Mouse (Mus musculus) midbrain, postnatal 0 days (tissue): ENCODE results near the gene Col9a1. TPM values are rescaled to one million over a fixed set of nuclear protein-coding genes. Genes with fewer than 3 reads are reported as not detected.

ENCODE experiments used
- ATAC-seq: fragments of 200-750 bp; cut with Nextera tagmentation; 2 replicates; pipeline ENCODE4 v1.8.0; 2017; ENCODE audit warnings: moderate number of reproducible peaks, mild to moderate bottlenecking, moderate TSS enrichment, moderate library complexity; ENCODE audit not compliant: low FRiP score
- DNase-seq: peaks from one replicate; pipeline ENCODE4 v3.0.0-alpha.2; 2015; ENCODE audit warnings: low spot score
- H3K27ac ChIP-seq: fragments of 300-500 bp; sonication (generic); 2 replicates; pipeline ENCODE4 v1.5.1; 2014; ENCODE audit warnings: low read depth, mild to moderate bottlenecking, low read length, mixed read lengths
- H3K27me3 ChIP-seq: fragments of 300-500 bp; sonication (generic); 2 replicates; pipeline ENCODE4 v1.6.1; 2014; ENCODE audit warnings: low read length, control low read depth, mixed read lengths; ENCODE audit not compliant: insufficient read depth
- H3K36me3 ChIP-seq: fragments of 300-500 bp; sonication (generic); 2 replicates; pipeline ENCODE4 v1.6.1; 2014; ENCODE audit warnings: low read length, control low read depth, mixed read lengths; ENCODE audit not compliant: insufficient read depth
- H3K4me1 ChIP-seq: fragments of 300-500 bp; sonication (generic); 2 replicates; pipeline ENCODE4 v1.6.1; 2014; ENCODE audit warnings: mild to moderate bottlenecking, control low read depth, antibody characterized with exemption, low read length, mixed read lengths; ENCODE audit not compliant: insufficient read depth
- H3K4me2 ChIP-seq: fragments of 300-500 bp; sonication (generic); 2 replicates; pipeline ENCODE4 v1.6.1; 2014; ENCODE audit warnings: low read depth, mild to moderate bottlenecking, low read length, mixed read lengths; ENCODE audit not compliant: poor library complexity, severe bottlenecking
- H3K4me3 ChIP-seq: fragments of 300-500 bp; sonication (generic); 2 replicates; pipeline ENCODE4 v1.5.1; 2014; ENCODE audit warnings: low read depth, mild to moderate bottlenecking, low read length, moderate library complexity
- H3K9ac ChIP-seq: fragments of 300-500 bp; sonication (generic); replicated peaks from 2 replicates; pipeline ENCODE4 v1.6.1; 2014; ENCODE audit warnings: mild to moderate bottlenecking, low read length, moderate library complexity, mixed read lengths; ENCODE audit not compliant: poor library complexity, severe bottlenecking
- H3K9me3 ChIP-seq: fragments of 300-500 bp; sonication (generic); 2 replicates; pipeline ENCODE4 v1.6.1; 2016; ENCODE audit warnings: low read length, control low read depth
- CTCF ChIP-seq: IDR thresholded peaks from 2 replicates; pipeline ENCODE4 v1.5.1; 2016; ENCODE audit warnings: antibody characterized with exemption, mild to moderate bottlenecking
- WGBS: fragments of 180-500 bp; shearing (Covaris S2); extraction: QIAGEN DNeasy Blood & Tissue Kit; methylation state at CpG from one replicate; pipeline ENCODE4 v1.1.7; 2014; 5-methylcytosine and 5-hydroxymethylcytosine counted together
- polyA plus RNA-seq: library from polyadenylated mRNA; unstranded; fragments of >200 nt; fragmentation: Nextera tagmentation; extraction: Ambion mirVana; gene quantifications from 2 replicates; pipeline ENCODE4 v1.2.1, GENCODE M21; 2015
- total RNA-seq: library from RNA; depleted of rRNA; stranded (reverse); fragments of >200 nt; gene quantifications from 2 replicates; pipeline ENCODE4 v1.2.3, GENCODE M21; 2014

Gene Col9a1
- total and polyA plus RNA-seq, 2 experiments from 2014 or later: 1.6 to 1.7 TPM

- Histone ChIP-seq H3K4me2 (no peak overlapping the region), H3K27ac (no peak overlapping the region), H3K9ac (no peak overlapping the region), H3K4me1 (no peaks in the 10 kb centered on the region), H3K36me3 (no peaks in the 10 kb centered on the region), H3K27me3 (no peaks in the 10 kb centered on the region), H3K4me3 (no peak overlapping the region), H3K9me3 (no peaks in the 10 kb centered on the region)
- ATAC-seq: no peak
- peak; percentile 34 for DNase-seq
- no peak for TF ChIP-seq CTCF
- 54% methylated on average over 3 of the region's 3 CpGs for WGBS
Observed at GRCm38 (mm10) chr1:24231504-24232270, 54.3 kb downstream of the Col9a1 start.

- DNase-seq (no peak), ATAC-seq (no peak)
- Histone ChIP-seq H3K4me1 (no peaks in the 10 kb centered on the region), H3K4me3 (no peak overlapping the region), H3K36me3 (no peaks in the 10 kb centered on the region), H3K27ac (no peak overlapping the region), H3K9me3 (no peaks in the 10 kb centered on the region), H3K4me2 (no peak overlapping the region), H3K9ac (no peak overlapping the region), H3K27me3 (no peaks in the 10 kb centered on the region)
- TF ChIP-seq CTCF: no peak
- 78% methylated on average over 1 of the region's 1 CpGs for WGBS
Observed at GRCm38 (mm10) chr1:24236330-24236729, 58.9 kb downstream of the Col9a1 start.

- TF ChIP-seq CTCF: no peak
Observed at GRCm38 (mm10) chr1:24240039-24240691, 62.8 kb downstream of the Col9a1 start.

GRCm38 (mm10) chr1:24244931-24245330 is 67.5 kb downstream of the Col9a1 start:
- ATAC-seq (peak; percentile 44; the same call in 1 of the 2 replicates), DNase-seq (peak; percentile 56)
- no peak overlapping the region for H3K9ac ChIP-seq
- 0 out of 2 replicates have a peak, but pooled peaks cover 3% of the 10 kb centered on the region for H3K4me1 ChIP-seq
- H3K27me3 ChIP-seq: no peaks in the 10 kb centered on the region
- H3K4me2 ChIP-seq: no peak overlapping the region
- no peak overlapping the region for H3K4me3 ChIP-seq
- no peaks in the 10 kb centered on the region for H3K36me3 ChIP-seq
- no peak overlapping the region for H3K27ac ChIP-seq
- no peaks in the 10 kb centered on the region for H3K9me3 ChIP-seq
- WGBS: 78% methylated on average over 10 of the region's 10 CpGs
- TF ChIP-seq CTCF: no peak

More at GRCm38 (mm10) chr1:24240039-24240691, 62.8 kb downstream of the Col9a1 start:
- no peak for DNase-seq
- Histone ChIP-seq H3K4me3 (no peak overlapping the region), H3K36me3 (no peaks in the 10 kb centered on the region), H3K9me3 (no peaks in the 10 kb centered on the region), H3K4me1 (no peaks in the 10 kb centered on the region), H3K27ac (no peak overlapping the region), H3K9ac (no peak overlapping the region), H3K27me3 (no peaks in the 10 kb centered on the region), H3K4me2 (no peak overlapping the region)
- no peak for ATAC-seq
- WGBS: 34% methylated on average over 8 of the region's 8 CpGs

GRCm38 (mm10) chr1:24245700-24246375 is 68.4 kb downstream of the Col9a1 start:
- 0 out of 2 replicates have a peak, but pooled peaks cover 3% of the 10 kb centered on the region for H3K4me1 ChIP-seq
- H3K9ac ChIP-seq: no peak overlapping the region
- H3K27ac ChIP-seq: no peak overlapping the region
- H3K4me3 ChIP-seq: no peak overlapping the region
- ATAC-seq (no peak), DNase-seq (peak; percentile 32)
- WGBS: 49% methylated on average over 13 of the region's 13 CpGs
- H3K36me3 ChIP-seq: no peaks in the 10 kb centered on the region
- no peaks in the 10 kb centered on the region for H3K27me3 ChIP-seq
- no peaks in the 10 kb centered on the region for H3K9me3 ChIP-seq
- H3K4me2 ChIP-seq: no peak overlapping the region
- no peak for TF ChIP-seq CTCF
